Mouse (Mus musculus): ENCODE measurements at regions not wholly inside any gene's neighbourhood (a gene's known extent, or its start where the extent isn't known, plus 50 kb on each side); places are given as distances from the start of the nearest gene placed in this dataset.

DNA sequence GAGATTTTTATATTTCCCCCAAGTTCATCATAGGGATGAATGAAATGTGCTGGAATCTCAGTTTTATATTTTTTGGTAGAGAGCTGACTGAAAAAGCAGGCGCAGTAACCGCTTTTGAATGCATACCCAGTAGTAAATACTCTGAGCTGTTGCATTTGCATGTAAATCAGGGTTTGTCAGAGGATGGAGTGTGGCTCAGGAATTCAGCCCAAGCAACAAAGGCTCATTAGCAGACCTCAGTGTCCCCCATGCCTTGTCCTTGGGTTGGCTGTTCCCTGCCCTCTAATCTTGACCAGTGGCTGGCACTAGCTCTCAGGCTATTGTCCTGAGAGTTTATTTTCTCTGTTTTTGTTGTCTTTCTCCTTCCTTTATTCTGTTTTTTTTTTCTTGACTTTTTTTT, 258.4 kb downstream of the Slc4a3 start:
- no peak for ATAC-seq (replicated peaks; ENCODE audit: low FRiP score, poor library complexity, severe bottlenecking)

DNA sequence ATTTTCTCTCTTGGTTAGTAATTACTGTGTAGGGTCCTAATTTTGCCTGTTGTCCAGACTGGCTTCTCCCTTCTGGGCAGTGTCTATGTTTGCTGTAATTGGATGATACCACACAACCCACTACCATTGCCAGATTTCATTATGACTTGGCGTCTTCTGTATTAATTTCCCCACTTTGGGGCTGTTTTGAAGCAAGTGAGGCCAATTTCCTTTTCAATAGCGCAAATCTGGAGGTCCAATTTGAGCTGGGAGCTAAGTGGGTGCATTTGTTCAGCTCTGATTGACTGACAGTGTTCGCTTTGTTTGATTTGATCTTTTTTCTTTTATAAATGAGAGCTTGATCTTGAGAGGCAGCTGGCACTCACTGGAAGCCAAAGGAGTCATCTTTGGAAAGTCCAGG, 266.4 kb downstream of the Slc4a3 start:
- no peak for ATAC-seq (replicated peaks; ENCODE audit: low FRiP score, poor library complexity, severe bottlenecking)

GRCm38 (mm10) chr1:75826202-75826601, 280.1 kb downstream of the Slc4a3 start:
- no peak for ATAC-seq (replicated peaks; ENCODE audit: low FRiP score, poor library complexity, severe bottlenecking)

- no peak for ATAC-seq (replicated peaks; ENCODE audit: low FRiP score, poor library complexity, severe bottlenecking)
These were observed 287.2 kb downstream of the Slc4a3 start for GRCm38 (mm10) chr1:75833071-75833830.

DNA sequence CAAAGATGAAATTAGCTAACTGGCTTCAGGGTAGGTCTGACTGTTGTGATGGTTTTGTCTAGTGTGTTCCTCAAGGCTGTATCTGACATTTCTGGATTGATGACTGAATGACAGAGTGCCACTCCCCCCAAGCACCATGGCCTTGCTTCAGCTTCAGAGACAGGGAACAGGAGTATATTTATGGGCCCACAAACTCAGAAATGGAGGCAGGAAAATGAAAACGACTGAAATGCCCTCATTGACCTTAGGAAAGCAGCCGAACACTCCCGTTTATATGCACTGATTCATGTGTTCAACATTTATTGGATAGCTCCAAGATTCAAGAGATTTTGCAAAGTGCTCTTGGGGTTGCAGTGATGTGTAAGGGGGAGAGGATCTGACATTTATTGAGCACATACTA, 288.3 kb downstream of the Slc4a3 start:
- ATAC-seq (replicated peaks; ENCODE audit: low FRiP score, poor library complexity, severe bottlenecking): no peak

DNA sequence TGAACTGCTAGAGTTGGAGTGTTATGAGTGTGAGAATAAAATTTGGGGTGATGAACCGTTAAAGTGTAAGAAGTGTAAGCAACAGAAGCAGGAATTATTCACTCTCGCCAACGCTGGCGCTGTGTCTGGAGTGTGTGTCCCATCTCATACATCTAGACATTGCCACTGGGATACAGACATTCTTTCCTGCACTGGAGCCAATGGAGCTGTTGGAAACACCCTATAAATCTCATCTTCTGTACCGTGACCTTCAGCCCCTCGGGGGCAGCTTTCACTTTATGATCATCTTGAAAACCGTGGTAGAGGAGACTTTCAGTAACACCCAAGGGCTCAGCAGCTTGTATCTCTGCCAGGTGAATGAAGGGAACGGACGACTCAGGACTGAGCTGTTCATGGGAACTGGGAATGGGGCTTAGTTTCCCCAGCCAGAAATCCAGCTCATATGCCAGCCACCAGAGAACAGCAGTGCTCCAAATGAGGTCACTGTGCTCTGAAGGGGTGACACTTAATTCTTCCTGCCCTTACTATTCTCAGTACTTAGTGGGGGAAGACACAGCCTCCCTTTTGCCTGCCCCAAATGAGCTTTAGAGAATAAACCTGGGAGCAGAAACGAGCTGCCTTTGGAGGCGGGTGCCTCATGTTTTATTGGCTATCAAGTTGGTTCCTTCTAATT, 293.6 kb downstream of the Slc4a3 start:
- no peak for ATAC-seq (replicated peaks; ENCODE audit: low FRiP score, poor library complexity, severe bottlenecking)

DNA sequence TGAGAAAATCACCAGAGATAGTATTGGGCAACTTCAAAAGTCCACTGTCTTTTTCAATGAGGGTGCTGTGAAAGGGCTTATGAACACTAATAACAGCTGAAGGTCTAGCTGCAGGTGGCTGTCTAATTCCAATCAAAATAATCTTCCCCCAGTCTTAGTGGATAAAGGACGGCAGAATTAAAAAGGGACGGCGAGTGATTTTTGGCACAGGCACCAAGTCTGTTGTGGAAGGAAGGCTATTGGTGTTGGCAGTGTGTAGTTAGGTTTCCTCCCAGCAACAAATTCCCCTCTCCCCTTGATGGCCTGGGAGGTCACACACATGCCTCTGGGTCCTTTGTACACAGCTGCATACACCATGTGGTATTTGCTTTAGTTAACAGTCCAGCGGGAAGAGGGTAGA, 296.3 kb downstream of the Slc4a3 start:
- ATAC-seq (replicated peaks; ENCODE audit: low FRiP score, poor library complexity, severe bottlenecking): no peak

GRCm38 (mm10) chr1:75843326-75843725, 297.3 kb downstream of the Slc4a3 start:
- no peak for ATAC-seq (replicated peaks; ENCODE audit: low FRiP score, poor library complexity, severe bottlenecking)

- ATAC-seq (replicated peaks; ENCODE audit: low FRiP score, poor library complexity, severe bottlenecking): no peak
These were observed 298.1 kb downstream of the Slc4a3 start for GRCm38 (mm10) chr1:75844123-75844522.

- no peak for ATAC-seq (replicated peaks; ENCODE audit: low FRiP score, poor library complexity, severe bottlenecking)
These were observed 298.5 kb downstream of the Slc4a3 start for GRCm38 (mm10) chr1:75844529-75844928.

DNA sequence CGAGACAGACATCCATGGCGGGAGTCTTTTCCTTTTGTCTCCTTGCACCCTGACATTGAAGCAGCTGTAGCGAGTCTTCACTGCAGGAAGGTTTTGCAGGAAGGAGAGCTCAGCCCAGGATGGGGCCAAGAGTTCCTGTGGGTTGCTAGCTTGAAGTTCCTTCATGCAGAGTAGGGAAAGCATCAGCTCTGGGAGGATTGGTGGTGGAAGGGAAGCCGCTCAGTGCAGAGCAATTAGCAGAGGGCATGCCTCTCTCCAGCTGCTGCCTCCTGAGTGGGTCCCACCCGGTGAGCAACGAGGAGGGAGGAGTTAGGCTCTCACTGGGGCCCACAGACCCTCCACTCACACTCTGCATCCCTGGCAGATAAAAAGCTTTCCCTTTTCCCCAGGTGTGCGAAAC, 298.9 kb downstream of the Slc4a3 start:
- ATAC-seq (replicated peaks; ENCODE audit: low FRiP score, poor library complexity, severe bottlenecking): no peak

- ATAC-seq (replicated peaks; ENCODE audit: low FRiP score, poor library complexity, severe bottlenecking): no peak
These were observed 299.9 kb downstream of the Slc4a3 start for GRCm38 (mm10) chr1:75845771-75846535.

- ATAC-seq (replicated peaks; ENCODE audit: low FRiP score, poor library complexity, severe bottlenecking): no peak
These were observed 301.6 kb downstream of the Slc4a3 start for GRCm38 (mm10) chr1:75847681-75848080.

- no peak for ATAC-seq (replicated peaks; ENCODE audit: low FRiP score, poor library complexity, severe bottlenecking)
These were observed 302.4 kb downstream of the Slc4a3 start for GRCm38 (mm10) chr1:75848436-75848835.

GRCm38 (mm10) chr1:75850131-75850530, 304.1 kb downstream of the Slc4a3 start:
- no peak for ATAC-seq (replicated peaks; ENCODE audit: low FRiP score, poor library complexity, severe bottlenecking)

DNA sequence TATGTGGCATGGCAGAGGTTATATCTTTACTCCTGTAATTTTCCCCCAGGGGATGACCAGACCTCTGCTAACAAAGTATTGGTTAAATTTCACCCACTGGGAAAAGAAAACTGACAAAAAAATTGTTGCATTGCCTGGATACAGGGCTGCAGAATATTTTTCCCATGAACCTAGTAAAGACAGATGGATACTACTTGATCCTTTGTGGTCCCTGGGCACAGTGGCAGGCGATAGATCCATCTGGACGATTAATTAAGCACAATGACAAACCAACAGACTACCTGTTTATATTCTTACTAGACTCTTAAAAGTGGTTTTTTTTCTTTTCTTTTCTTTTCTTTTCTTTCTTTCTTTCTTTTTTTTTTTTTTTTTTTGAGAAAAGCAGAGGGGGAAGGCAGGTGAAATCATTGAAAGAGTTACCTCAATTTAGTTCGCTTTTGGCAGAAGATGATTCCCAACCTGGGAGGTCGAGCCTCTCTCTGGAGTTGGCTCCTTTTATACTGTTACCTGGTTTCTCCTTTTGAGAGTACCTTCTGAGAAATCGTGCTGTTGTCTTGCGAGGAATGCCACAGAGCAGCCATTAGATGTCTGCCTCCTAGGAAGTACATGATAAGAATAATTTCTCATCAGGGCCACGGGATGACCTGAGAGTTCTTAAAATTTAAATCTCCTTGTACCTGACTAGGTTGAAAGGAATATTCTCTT, 312.6 kb downstream of the Slc4a3 start:
- no peak for ATAC-seq (replicated peaks; ENCODE audit: low FRiP score, poor library complexity, severe bottlenecking)

- ATAC-seq (replicated peaks; ENCODE audit: low FRiP score, poor library complexity, severe bottlenecking): no peak
These were observed 316.7 kb downstream of the Slc4a3 start for GRCm38 (mm10) chr1:75862757-75863156.

- no peak for ATAC-seq (replicated peaks; ENCODE audit: low FRiP score, poor library complexity, severe bottlenecking)
These were observed 320.5 kb downstream of the Slc4a3 start for GRCm38 (mm10) chr1:75866556-75866955.

DNA sequence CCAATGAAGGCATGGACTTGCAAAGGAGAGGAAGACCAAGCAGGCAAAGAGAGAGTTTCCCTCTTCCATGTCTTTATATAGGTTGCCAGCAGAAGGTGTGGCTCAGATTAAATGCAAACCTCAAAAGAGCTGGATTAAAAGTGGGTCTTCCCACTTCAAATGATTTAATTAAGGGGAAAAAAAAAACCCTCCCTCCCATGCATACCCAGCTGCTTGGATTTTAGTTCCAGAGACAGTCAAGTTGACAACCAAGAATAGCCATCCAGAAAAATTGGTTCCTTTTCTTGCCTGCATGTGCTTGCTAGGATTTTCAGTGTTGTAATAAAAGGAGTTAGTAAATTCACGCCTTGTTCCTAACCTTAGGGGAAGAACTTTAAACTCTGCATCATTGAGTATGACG, 323.3 kb downstream of the Slc4a3 start:
- ATAC-seq (replicated peaks; ENCODE audit: low FRiP score, poor library complexity, severe bottlenecking): no peak

GRCm38 (mm10) chr1:75869846-75870245, 323.8 kb downstream of the Slc4a3 start:
- no peak for ATAC-seq (replicated peaks; ENCODE audit: low FRiP score, poor library complexity, severe bottlenecking)
